Mouse (Mus musculus) neural tube, embryonic 15.5 days (tissue): ENCODE data around the gene 4930404N11Rik. TPM values are rescaled to one million over a fixed set of nuclear protein-coding genes. Genes with fewer than 3 reads are reported as not detected.
A peak's percentile ranks its signal among the peaks of the same experiment; 100 is the strongest.

Source experiments
- ATAC-seq: fragments of 200-750 bp; cut with Nextera tagmentation; 2 replicates; pipeline ENCODE4 v1.8.0; 2017; ENCODE audit warnings: mild to moderate bottlenecking, moderate TSS enrichment, moderate library complexity; ENCODE audit not compliant: low FRiP score
- H3K27ac ChIP-seq: fragments of 300-500 bp; sonication (generic); replicated peaks from 2 replicates; pipeline ENCODE4 v1.5.1; 2015; ENCODE audit warnings: mild to moderate bottlenecking, inconsistent platforms
- H3K27me3 ChIP-seq: fragments of 300-500 bp; sonication (generic); replicated peaks from 2 replicates; pipeline ENCODE4 v1.6.1; 2015; ENCODE audit warnings: inconsistent platforms
- H3K36me3 ChIP-seq: fragments of 300-500 bp; sonication (generic); 2 replicates; pipeline ENCODE4 v1.6.1; 2015; ENCODE audit warnings: inconsistent platforms
- H3K4me1 ChIP-seq: fragments of 300-500 bp; sonication (generic); 2 replicates; pipeline ENCODE4 v1.6.1; 2015; ENCODE audit warnings: inconsistent platforms
- H3K4me2 ChIP-seq: fragments of 300-500 bp; sonication (generic); 2 replicates; pipeline ENCODE4 v1.6.1; 2015; ENCODE audit warnings: inconsistent platforms, mild to moderate bottlenecking, moderate library complexity
- H3K4me3 ChIP-seq: fragments of 300-500 bp; sonication (generic); replicated peaks from 2 replicates; pipeline ENCODE4 v1.5.1; 2015; ENCODE audit warnings: mild to moderate bottlenecking, inconsistent platforms
- H3K9ac ChIP-seq: fragments of 300-500 bp; sonication (generic); replicated peaks from 2 replicates; pipeline ENCODE4 v1.6.1; 2015; ENCODE audit warnings: mild to moderate bottlenecking, inconsistent platforms
- H3K9me3 ChIP-seq: fragments of 300-500 bp; sonication (generic); replicated peaks from 2 replicates; pipeline ENCODE4 v1.6.1; 2016; ENCODE audit warnings: inconsistent platforms
- WGBS: fragments of 180-500 bp; shearing (Covaris S2); methylation state at CpG from one replicate; pipeline ENCODE4 v1.1.7; 2015; ENCODE audit warnings: mixed read lengths; 5-methylcytosine and 5-hydroxymethylcytosine counted together
- polyA plus RNA-seq: library from polyadenylated mRNA; unstranded; fragments of >200 nt; fragmentation: Nextera tagmentation; extraction: Ambion mirVana; gene quantifications from 2 replicates; pipeline ENCODE4 v1.2.1, GENCODE M21; 2015

Gene 4930404N11Rik
- polyA plus RNA-seq, 1 experiment from 2014 or later = 1.5 TPM

- Histone ChIP-seq H3K4me2 (no peak overlapping the region), H3K4me3 (no peak overlapping the region), H3K27ac (0 out of 2 replicates have a peak overlapping the region, but pooled peaks have one; percentile 23), H3K9ac (no peak overlapping the region), H3K4me1 (peaks cover 65% of the 10 kb centered on the region), H3K9me3 (no peaks in the 10 kb centered on the region), H3K36me3 (peaks cover 42% of the 10 kb centered on the region), H3K27me3 (peaks cover 11% of the 10 kb centered on the region)
- WGBS = 44% methylated on average over 13 of the region's 13 CpGs
- no peak for ATAC-seq
Measured at GRCm38 (mm10) chr10:81408424-81408729, 42.8 kb upstream of the 4930404N11Rik start.

GRCm38 (mm10) chr10:81407539-81408423 lies 42.2 kb upstream of the 4930404N11Rik start:
- peak overlapping the region; percentile 4; the same call in 1 of the 2 replicates for H3K4me3 ChIP-seq
- ATAC-seq = no peak
- H3K9me3 ChIP-seq = no peaks in the 10 kb centered on the region
- peak overlapping the region; percentile 23; the same call in 1 of the 2 replicates for H3K27ac ChIP-seq
- H3K27me3 ChIP-seq = peaks cover 11% of the 10 kb centered on the region
- 0 out of 2 replicates have a peak overlapping the region, but pooled peaks have one; percentile 23 for H3K9ac ChIP-seq
- peaks cover 67% of the 10 kb centered on the region for H3K4me1 ChIP-seq
- WGBS = 32% methylated on average over 31 of the region's 31 CpGs
- peaks cover 42% of the 10 kb centered on the region for H3K36me3 ChIP-seq
- peak overlapping the region; percentile 38 for H3K4me2 ChIP-seq

- Histone ChIP-seq H3K36me3 (peaks cover 42% of the 10 kb centered on the region), H3K27ac (0 out of 2 replicates have a peak overlapping the region, but pooled peaks have one; percentile 13), H3K9ac (no peak overlapping the region), H3K4me3 (peak overlapping the region; percentile 4; the same call in 1 of the 2 replicates), H3K27me3 (peaks cover 11% of the 10 kb centered on the region), H3K4me2 (peak overlapping the region; percentile 38), H3K9me3 (no peaks in the 10 kb centered on the region), H3K4me1 (peaks cover 67% of the 10 kb centered on the region)
- WGBS = 29% methylated on average over 24 of the region's 24 CpGs
- ATAC-seq = no peak
Measured at GRCm38 (mm10) chr10:81406504-81407440, 41.2 kb upstream of the 4930404N11Rik start.

- peaks cover 67% of the 10 kb centered on the region for H3K4me1 ChIP-seq
- WGBS = 46% methylated on average over 13 of the region's 13 CpGs
Measured at GRCm38 (mm10) chr10:81405588-81406201, 40.1 kb upstream of the 4930404N11Rik start.

GRCm38 (mm10) chr10:81404720-81405119 lies 39.1 kb upstream of the 4930404N11Rik start:
- no peak overlapping the region for H3K4me3 ChIP-seq
- 61% methylated on average over 18 of the region's 18 CpGs for WGBS
- no peak for ATAC-seq
- no peak overlapping the region for H3K9ac ChIP-seq
- no peak overlapping the region for H3K4me2 ChIP-seq
- peaks cover 11% of the 10 kb centered on the region for H3K27me3 ChIP-seq
- H3K27ac ChIP-seq = no peak overlapping the region
- peaks cover 54% of the 10 kb centered on the region for H3K36me3 ChIP-seq
- H3K9me3 ChIP-seq = no peaks in the 10 kb centered on the region
- H3K4me1 ChIP-seq = peaks cover 70% of the 10 kb centered on the region

More at GRCm38 (mm10) chr10:81405588-81406201, 40.1 kb upstream of the 4930404N11Rik start:
- Histone ChIP-seq H3K27ac (no peak overlapping the region), H3K4me3 (no peak overlapping the region), H3K4me2 (no peak overlapping the region), H3K9ac (no peak overlapping the region), H3K9me3 (no peaks in the 10 kb centered on the region), H3K27me3 (peaks cover 11% of the 10 kb centered on the region), H3K36me3 (peaks cover 44% of the 10 kb centered on the region)
- no peak for ATAC-seq

GRCm38 (mm10) chr10:81404082-81404481 lies 38.5 kb upstream of the 4930404N11Rik start:
- no peaks in the 10 kb centered on the region for H3K9me3 ChIP-seq
- ATAC-seq = no peak
- no peak overlapping the region for H3K4me3 ChIP-seq
- H3K4me1 ChIP-seq = peaks cover 65% of the 10 kb centered on the region
- H3K36me3 ChIP-seq = peaks cover 60% of the 10 kb centered on the region
- no peak overlapping the region for H3K4me2 ChIP-seq
- 0 out of 2 replicates have a peak overlapping the region, but pooled peaks have one; percentile 23 for H3K27ac ChIP-seq
- H3K9ac ChIP-seq = no peak overlapping the region
- WGBS = 16% methylated on average over 9 of the region's 9 CpGs
- peaks cover 11% of the 10 kb centered on the region for H3K27me3 ChIP-seq

- ATAC-seq = no peak
- Histone ChIP-seq H3K4me1 (peaks cover 60% of the 10 kb centered on the region), H3K4me2 (no peak overlapping the region), H3K9me3 (no peaks in the 10 kb centered on the region), H3K4me3 (no peak overlapping the region), H3K9ac (no peak overlapping the region), H3K27ac (peak overlapping the region; percentile 82; the same call in 1 of the 2 replicates), H3K36me3 (peaks cover 57% of the 10 kb centered on the region), H3K27me3 (peaks cover 8% of the 10 kb centered on the region)
- WGBS = 28% methylated on average over 10 of the region's 10 CpGs
Measured at GRCm38 (mm10) chr10:81403511-81403910, 37.9 kb upstream of the 4930404N11Rik start.

GRCm38 (mm10) chr10:81402227-81402765 lies 36.7 kb upstream of the 4930404N11Rik start:
- no peaks in the 10 kb centered on the region for H3K9me3 ChIP-seq
- WGBS = 13% methylated on average over 7 of the region's 7 CpGs
- no peaks in the 10 kb centered on the region for H3K27me3 ChIP-seq
- H3K36me3 ChIP-seq = peaks cover 52% of the 10 kb centered on the region
- H3K4me3 ChIP-seq = no peak overlapping the region
- H3K9ac ChIP-seq = no peak overlapping the region
- H3K4me1 ChIP-seq = peaks cover 54% of the 10 kb centered on the region
- H3K4me2 ChIP-seq = peak overlapping the region; percentile 25; the same call in 1 of the 2 replicates
- ATAC-seq = peak; percentile 12; the same call in 1 of the 2 replicates
- H3K27ac ChIP-seq = peak overlapping the region; percentile 82

- Histone ChIP-seq H3K9ac (0 out of 2 replicates have a peak overlapping the region, but pooled peaks have one; percentile 17), H3K4me1 (peaks cover 50% of the 10 kb centered on the region), H3K9me3 (no peaks in the 10 kb centered on the region), H3K4me2 (peak overlapping the region; percentile 25; the same call in 1 of the 2 replicates), H3K27me3 (no peaks in the 10 kb centered on the region), H3K4me3 (no peak overlapping the region), H3K27ac (peak overlapping the region; percentile 82), H3K36me3 (peaks cover 47% of the 10 kb centered on the region)
- peak; percentile 48 for ATAC-seq
- 10% methylated on average over 17 of the region's 18 CpGs for whole genome bisulfite sequencing
Measured at GRCm38 (mm10) chr10:81401521-81402226, 36.1 kb upstream of the 4930404N11Rik start.

- Histone ChIP-seq H3K9ac (0 out of 2 replicates have a peak overlapping the region, but pooled peaks have one; percentile 17), H3K4me3 (no peak overlapping the region), H3K27ac (peak overlapping the region; percentile 82), H3K4me1 (peaks cover 52% of the 10 kb centered on the region), H3K4me2 (peak overlapping the region; percentile 15; the same call in 1 of the 2 replicates), H3K9me3 (no peaks in the 10 kb centered on the region), H3K27me3 (no peaks in the 10 kb centered on the region), H3K36me3 (peaks cover 42% of the 10 kb centered on the region)
- ATAC-seq = no peak
- WGBS = 30% methylated on average over 10 of the region's 10 CpGs
Measured at GRCm38 (mm10) chr10:81401205-81401520, 35.5 kb upstream of the 4930404N11Rik start.
